Mouse (Mus musculus) heart, embryonic 14.5 days (tissue): ENCODE measurements at regions not wholly inside any gene's neighbourhood (a gene's known extent, or its start where the extent isn't known, plus 50 kb on each side); places are given as distances from the start of the nearest gene placed in this dataset.

Experiments
- ATAC-seq: fragments of 200-750 bp; cut with Nextera tagmentation; 2 replicates; pipeline ENCODE4 v1.8.0; 2017; ENCODE audit warnings: low read depth, moderate TSS enrichment; ENCODE audit not compliant: insufficient number of reproducible peaks, insufficient read depth, low FRiP score
- H3K27ac ChIP-seq, 2 experiments: fragments of 200-500 bp in 1 of 2; fragments of 300-500 bp in 1 of 2; sonication (generic) in 1 of 2; replicated peaks in 1 of 2; 2 replicates each; pipeline ENCODE4 v1.5.1; 2012 to 2014; ENCODE audit warnings: low read depth in 2 of 2, low read length in 2 of 2, control low read depth in 1 of 2, mild to moderate bottlenecking in 1 of 2, mixed read lengths in 1 of 2; ENCODE audit not compliant: control insufficient read depth in 1 of 2, insufficient read depth in 1 of 2
- H3K27me3 ChIP-seq: fragments of 300-500 bp; sonication (generic); 2 replicates; pipeline ENCODE4 v1.6.1; 2014; ENCODE audit warnings: mild to moderate bottlenecking, low read length, control low read depth; ENCODE audit not compliant: control insufficient read depth, insufficient read depth
- H3K36me3 ChIP-seq: fragments of 300-500 bp; sonication (generic); 2 replicates; pipeline ENCODE4 v1.6.1; 2014; ENCODE audit warnings: mild to moderate bottlenecking, control low read depth, low read length, mixed read lengths; ENCODE audit not compliant: control insufficient read depth, insufficient read depth
- H3K4me1 ChIP-seq, 2 experiments: fragments of 200-500 bp in 1 of 2; fragments of 300-500 bp in 1 of 2; sonication (generic) in 1 of 2; 2 replicates each; pipeline ENCODE4 v1.6.1; 2012 to 2014; ENCODE audit warnings: low read length in 2 of 2, control low read depth in 1 of 2, mixed read lengths in 1 of 2; ENCODE audit not compliant: control insufficient read depth in 2 of 2, insufficient read depth in 2 of 2
- H3K4me2 ChIP-seq: fragments of 300-500 bp; sonication (generic); 2 replicates; pipeline ENCODE4 v1.6.1; 2014; ENCODE audit warnings: mild to moderate bottlenecking, low read length
- H3K4me3 ChIP-seq, 2 experiments: fragments of 200-500 bp in 1 of 2; fragments of 300-500 bp in 1 of 2; sonication (generic) in 1 of 2; 2 replicates each; pipeline ENCODE4 v1.5.1; 2012 to 2014; ENCODE audit warnings: low read length in 2 of 2, mild to moderate bottlenecking in 2 of 2, control low read depth in 1 of 2, low read depth in 1 of 2, moderate library complexity in 1 of 2; ENCODE audit not compliant: control insufficient read depth in 1 of 2, insufficient read depth in 1 of 2
- H3K9ac ChIP-seq: fragments of 300-500 bp; sonication (generic); 2 replicates; pipeline ENCODE4 v1.6.1; 2014; ENCODE audit warnings: mild to moderate bottlenecking, low read length
- H3K9me3 ChIP-seq: fragments of 300-500 bp; sonication (generic); 2 replicates; pipeline ENCODE4 v1.6.1; 2016; ENCODE audit warnings: low read length, control low read depth; ENCODE audit not compliant: control insufficient read depth
- WGBS: fragments of 180-500 bp; shearing (Covaris S2); extraction: QIAGEN DNeasy Blood & Tissue Kit; methylation state at CpG from one replicate; pipeline ENCODE4 v1.1.7; 2014; 5-methylcytosine and 5-hydroxymethylcytosine counted together

DNA sequence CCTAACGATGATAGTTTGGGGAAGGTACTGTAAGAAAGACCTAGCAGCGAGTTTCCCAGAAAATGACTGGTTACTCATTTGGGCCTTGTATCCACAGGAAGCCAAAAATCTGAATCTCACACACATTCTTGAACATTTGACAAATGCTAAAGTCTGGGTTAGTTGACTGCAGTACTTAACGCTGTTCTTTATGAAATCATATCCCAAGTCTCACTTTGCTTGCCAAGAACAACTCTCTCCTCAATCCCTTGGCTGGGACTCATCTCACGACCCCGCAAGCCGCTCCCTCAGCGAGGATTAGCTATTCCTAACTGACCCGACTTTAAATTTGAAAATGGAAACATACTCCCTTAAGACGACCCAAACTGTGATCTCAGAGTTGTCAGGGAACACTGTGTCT, 54.8 kb upstream of the Skap2 start:
- Histone ChIP-seq H3K27me3 (peaks cover 2% of the 10 kb centered on the region; the same call in 1 of the 2 replicates), H3K9me3 (no peaks in the 10 kb centered on the region), H3K4me2 (no peak overlapping the region), H3K9ac (no peak overlapping the region), H3K27ac (no peak overlapping the region), H3K4me3 (no peak overlapping the region), H3K4me1 (no peaks in the 10 kb centered on the region), H3K36me3 (no peaks in the 10 kb centered on the region)
- 58% methylated on average over 9 of the region's 9 CpGs for WGBS
- no peak for ATAC-seq

DNA sequence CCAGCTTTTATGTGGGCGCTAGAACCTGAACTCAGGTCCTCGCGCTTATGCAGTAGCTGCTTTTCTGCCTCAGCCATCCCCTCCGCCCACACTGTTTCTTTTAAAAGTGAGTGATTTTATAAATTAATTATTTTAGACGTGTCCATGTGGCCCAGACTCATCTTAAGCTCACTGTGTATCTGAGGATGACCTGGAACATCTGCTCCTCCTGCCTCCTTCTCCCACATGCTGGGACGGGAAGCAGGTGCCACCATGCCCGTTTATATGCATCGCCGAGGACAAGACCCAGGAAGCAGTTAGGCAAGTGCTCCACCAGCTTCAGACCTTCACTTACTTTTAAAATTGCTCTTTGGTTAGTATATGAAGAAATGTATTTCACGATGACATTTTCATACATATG, 53.3 kb upstream of the Skap2 start:
- no peak for ATAC-seq
- Histone ChIP-seq H3K4me3 (no peak overlapping the region), H3K4me1 (no peaks in the 10 kb centered on the region), H3K27me3 (no peaks in the 10 kb centered on the region), H3K9me3 (no peaks in the 10 kb centered on the region), H3K9ac (no peak overlapping the region), H3K36me3 (no peaks in the 10 kb centered on the region), H3K27ac (no peak overlapping the region), H3K4me2 (no peak overlapping the region)
- 88% methylated on average over 10 of the region's 10 CpGs for WGBS

DNA sequence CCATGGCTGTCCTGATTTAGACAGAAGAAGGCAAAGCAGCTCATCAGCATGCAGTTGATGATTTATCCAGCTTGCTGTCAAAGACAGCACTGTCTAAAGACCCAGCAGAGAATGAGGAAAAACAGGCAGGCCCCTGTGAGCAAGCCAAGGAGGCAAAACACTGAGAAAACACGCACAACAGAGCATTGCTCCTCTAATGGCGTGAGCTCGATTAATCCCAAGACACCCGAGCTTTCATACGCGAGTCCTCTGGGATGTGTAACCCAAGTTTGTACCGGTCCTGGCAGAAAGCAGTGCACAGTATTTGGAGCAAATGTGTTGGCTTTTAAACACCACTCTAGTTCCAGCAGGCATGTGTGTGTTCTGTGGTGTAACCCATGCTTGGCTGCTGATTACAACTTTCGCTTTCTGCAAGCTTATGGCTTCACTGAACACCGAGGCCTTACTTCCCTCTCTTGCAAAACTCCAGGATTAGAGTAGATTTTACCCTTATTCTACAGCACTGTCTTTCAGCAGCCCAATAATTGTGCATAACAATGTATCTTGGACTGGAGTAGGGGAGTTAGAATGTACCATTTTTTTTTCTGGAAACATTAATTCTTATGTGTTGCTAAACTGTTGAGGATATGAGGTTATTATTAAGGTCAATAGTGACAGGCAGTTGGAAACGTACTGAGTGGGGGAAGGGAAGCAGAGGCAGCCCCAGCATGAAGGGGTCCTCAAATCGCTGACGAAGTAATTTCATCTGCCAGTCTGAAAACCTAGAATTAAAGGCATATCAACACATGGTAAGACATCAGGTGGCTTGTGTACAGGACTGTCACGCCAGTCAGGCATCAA, 52.0 kb upstream of the Skap2 start:
- ATAC-seq, result no peak
- no peaks in the 10 kb centered on the region for H3K4me1 ChIP-seq
- H3K27me3 ChIP-seq, result no peaks in the 10 kb centered on the region
- no peak overlapping the region for H3K27ac ChIP-seq
- H3K36me3 ChIP-seq, result no peaks in the 10 kb centered on the region
- no peak overlapping the region for H3K9ac ChIP-seq
- 70% methylated on average over 13 of the region's 13 CpGs for WGBS
- H3K4me3 ChIP-seq, result no peak overlapping the region
- no peak overlapping the region for H3K4me2 ChIP-seq
- no peaks in the 10 kb centered on the region for H3K9me3 ChIP-seq
